Mouse (Mus musculus) olfactory bulb, adult 2 months (tissue): ENCODE results near the gene Trim75. TPM values are rescaled to one million over a fixed set of nuclear protein-coding genes. Genes with fewer than 3 reads are reported as not detected.

Source experiments
- H3K27ac ChIP-seq: fragments of 200-500 bp; 2 replicates; pipeline ENCODE4 v1.5.1; 2012; ENCODE audit warnings: low read depth, low read length; ENCODE audit not compliant: insufficient read depth
- H3K4me1 ChIP-seq: fragments of 200-500 bp; 2 replicates; pipeline ENCODE4 v1.6.1; 2012; ENCODE audit warnings: low read length; ENCODE audit not compliant: control insufficient read depth, insufficient read depth
- H3K4me3 ChIP-seq: fragments of 200-500 bp; 2 replicates; pipeline ENCODE4 v1.5.1; 2012; ENCODE audit warnings: mild to moderate bottlenecking, low read depth, low read length, moderate library complexity; ENCODE audit not compliant: insufficient read depth
- CTCF ChIP-seq: fragments of 200-500 bp; IDR thresholded peaks from 2 replicates; pipeline ENCODE4 v1.5.1; 2012; ENCODE audit warnings: low read depth, mild to moderate bottlenecking, low read length, moderate library complexity; ENCODE audit not compliant: insufficient read depth
- POLR2A ChIP-seq: fragments of 200-500 bp; IDR thresholded peaks from 2 replicates; pipeline ENCODE4 v1.6.1; 2012; ENCODE audit warnings: mild to moderate bottlenecking, low read depth, low read length, moderate library complexity; ENCODE audit not compliant: insufficient read depth
- WGBS: fragments of 180-500 bp; shearing (Covaris S2); methylation state at CpG from one replicate; pipeline ENCODE4 v1.1.7; 2018; 5-methylcytosine and 5-hydroxymethylcytosine counted together
- polyA plus RNA-seq: library from polyadenylated mRNA; stranded (reverse); fragments of >200 nt; gene quantifications from 2 replicates; pipeline ENCODE4 v1.2.4, GENCODE M21; 2012; ENCODE audit warnings: low replicate concordance; ENCODE audit not compliant: missing spikeins, insufficient read depth, insufficient read length

Trim75 gene
- polyA plus RNA-seq: not detected in 2 replicates

GRCm38 (mm10) chr8:64987731-64988130 is at the start of gene Trim75:
TSS of gene Trim75 (minus strand) at chr8:64987831.
- 91% methylated on average over 4 of the region's 4 CpGs for WGBS
- Histone ChIP-seq H3K4me1 (no peaks in the 10 kb centered on the region), H3K4me3 (no peak within 1 kb of the TSS), H3K27ac (no peak within 1 kb of the TSS)
- TF ChIP-seq POLR2A (no peak), CTCF (no peak)

GRCm38 (mm10) chr8:65037117-65037533 is 49.5 kb upstream of the Trim75 start, which contains the start of gene Apela:
TSS of gene Apela (minus strand) at chr8:65037336.
- H3K4me3 ChIP-seq: no peak within 1 kb of the TSS

GRCm38 (mm10) chr8:65034136-65034535 is 46.5 kb upstream of the Trim75 start:
- no peaks in the 10 kb centered on the region for H3K4me1 ChIP-seq
- TF ChIP-seq POLR2A (no peak), CTCF (no peak)
- H3K27ac ChIP-seq: no peak overlapping the region
- no peak overlapping the region for H3K4me3 ChIP-seq
- 76% methylated on average over 2 of the region's 2 CpGs for WGBS

More at GRCm38 (mm10) chr8:65037117-65037533, 49.5 kb upstream of the Trim75 start, which contains the start of gene Apela:
- no peaks in the 10 kb centered on the region for H3K4me1 ChIP-seq
- 3% methylated on average over 8 of the region's 8 CpGs for WGBS
- no peak within 1 kb of the TSS for H3K27ac ChIP-seq
- TF ChIP-seq POLR2A (no peak), CTCF (no peak)

- 90% methylated on average over 13 of the region's 13 CpGs for WGBS
- H3K4me1 ChIP-seq: no peaks in the 10 kb centered on the region
- no peak overlapping the region for H3K27ac ChIP-seq
- no peak overlapping the region for H3K4me3 ChIP-seq
- TF ChIP-seq POLR2A: no peak
- TF ChIP-seq CTCF: no peak
These were observed 45.4 kb upstream of the Trim75 start for GRCm38 (mm10) chr8:65033056-65033455.

GRCm38 (mm10) chr8:65032107-65032506 is 44.5 kb upstream of the Trim75 start:
- Histone ChIP-seq H3K4me3 (no peak overlapping the region), H3K27ac (no peak overlapping the region), H3K4me1 (no peaks in the 10 kb centered on the region)
- WGBS: 97% methylated on average over 1 of the region's 1 CpGs
- TF ChIP-seq POLR2A (no peak), CTCF (no peak)

- Histone ChIP-seq H3K27ac (no peak overlapping the region), H3K4me3 (no peak overlapping the region), H3K4me1 (no peaks in the 10 kb centered on the region)
- WGBS: 90% methylated on average over 4 of the region's 4 CpGs
- TF ChIP-seq POLR2A: no peak
- no peak for TF ChIP-seq CTCF
These were observed 43.3 kb upstream of the Trim75 start for GRCm38 (mm10) chr8:65030735-65031485.

- no peak for TF ChIP-seq CTCF
- TF ChIP-seq POLR2A: no peak
- no peaks in the 10 kb centered on the region for H3K4me1 ChIP-seq
- H3K4me3 ChIP-seq: no peak overlapping the region
- H3K27ac ChIP-seq: no peak overlapping the region
- WGBS: 89% methylated on average over 4 of the region's 4 CpGs
These were observed 42.1 kb upstream of the Trim75 start for GRCm38 (mm10) chr8:65029776-65030175.

- Histone ChIP-seq H3K4me1 (no peaks in the 10 kb centered on the region), H3K4me3 (no peak overlapping the region), H3K27ac (no peak overlapping the region)
- WGBS: 84% methylated on average over 12 of the region's 12 CpGs
- no peak for TF ChIP-seq CTCF
- TF ChIP-seq POLR2A: no peak
These were observed 41.5 kb upstream of the Trim75 start for GRCm38 (mm10) chr8:65028959-65029686.

GRCm38 (mm10) chr8:65022485-65022884 is 34.9 kb upstream of the Trim75 start:
- TF ChIP-seq POLR2A (no peak), CTCF (no peak)
- Histone ChIP-seq H3K4me1 (no peaks in the 10 kb centered on the region), H3K4me3 (no peak overlapping the region), H3K27ac (no peak overlapping the region)
- WGBS: 39% methylated on average over 8 of the region's 8 CpGs
